Mouse (Mus musculus) forebrain, embryonic 15.5 days (tissue): ENCODE measurements around the gene Hdac11. TPM values are rescaled to one million over a fixed set of nuclear protein-coding genes. Genes with fewer than 3 reads are reported as not detected.

Experiments used
- ATAC-seq: fragments of 200-750 bp; cut with Nextera tagmentation; replicated peaks from 2 replicates; pipeline ENCODE4 v1.8.0; 2017; ENCODE audit warnings: mild to moderate bottlenecking, moderate TSS enrichment, moderate library complexity
- H3K27ac ChIP-seq: fragments of 300-500 bp; sonication (generic); replicated peaks from 2 replicates; pipeline ENCODE4 v1.5.1; 2015; ENCODE audit warnings: mild to moderate bottlenecking, inconsistent platforms
- H3K27me3 ChIP-seq: fragments of 300-500 bp; sonication (generic); 2 replicates; pipeline ENCODE4 v1.6.1; 2015; ENCODE audit warnings: inconsistent platforms
- H3K36me3 ChIP-seq: fragments of 300-500 bp; sonication (generic); 2 replicates; pipeline ENCODE4 v1.6.1; 2015; ENCODE audit warnings: mild to moderate bottlenecking, inconsistent platforms
- H3K4me1 ChIP-seq: fragments of 300-500 bp; sonication (generic); 2 replicates; pipeline ENCODE4 v1.6.1; 2015; ENCODE audit warnings: inconsistent platforms
- H3K4me2 ChIP-seq: fragments of 300-500 bp; sonication (generic); replicated peaks from 2 replicates; pipeline ENCODE4 v1.6.1; 2015; ENCODE audit warnings: mild to moderate bottlenecking, inconsistent platforms
- H3K4me3 ChIP-seq: fragments of 300-500 bp; sonication (generic); 2 replicates; pipeline ENCODE4 v1.5.1; 2015; ENCODE audit warnings: mild to moderate bottlenecking, inconsistent platforms
- H3K9ac ChIP-seq: fragments of 300-500 bp; sonication (generic); replicated peaks from 2 replicates; pipeline ENCODE4 v1.6.1; 2015; ENCODE audit warnings: mild to moderate bottlenecking, inconsistent platforms
- H3K9me3 ChIP-seq: fragments of 300-500 bp; sonication (generic); 2 replicates; pipeline ENCODE4 v1.6.1; 2016; ENCODE audit warnings: inconsistent platforms
- WGBS: fragments of 180-500 bp; shearing (Covaris S2); methylation state at CpG from one replicate; pipeline ENCODE4 v1.1.7; 2015; ENCODE audit warnings: mixed read lengths; 5-methylcytosine and 5-hydroxymethylcytosine counted together
- polyA plus RNA-seq: library from polyadenylated mRNA; unstranded; fragments of >200 nt; fragmentation: Nextera tagmentation; extraction: Ambion mirVana; gene quantifications from 2 replicates; pipeline ENCODE4 v1.2.1, GENCODE M21; 2015

Hdac11 gene
- polyA plus RNA-seq, 1 experiment from 2014 or later, result 24.1 TPM

GRCm38 (mm10) chr6:91180767-91181171 lies 24.3 kb downstream of the Hdac11 start:
- H3K4me1 ChIP-seq, result peaks cover 10% of the 10 kb centered on the region; the same call in 1 of the 2 replicates
- no peaks in the 10 kb centered on the region for H3K36me3 ChIP-seq
- no peak overlapping the region for H3K9ac ChIP-seq
- peak; percentile 57 for ATAC-seq
- no peak overlapping the region for H3K4me3 ChIP-seq
- H3K27me3 ChIP-seq, result no peaks in the 10 kb centered on the region
- 0 out of 2 replicates have a peak overlapping the region, but pooled peaks have one; percentile 28 for H3K27ac ChIP-seq
- WGBS, result 47% methylated on average over 9 of the region's 9 CpGs
- H3K9me3 ChIP-seq, result no peaks in the 10 kb centered on the region
- no peak overlapping the region for H3K4me2 ChIP-seq

- Histone ChIP-seq H3K9ac (no peak overlapping the region), H3K27me3 (no peaks in the 10 kb centered on the region), H3K4me3 (no peak overlapping the region), H3K36me3 (no peaks in the 10 kb centered on the region), H3K4me1 (peaks cover 10% of the 10 kb centered on the region; the same call in 1 of the 2 replicates), H3K9me3 (no peaks in the 10 kb centered on the region), H3K27ac (0 out of 2 replicates have a peak overlapping the region, but pooled peaks have one; percentile 19), H3K4me2 (no peak overlapping the region)
- WGBS, result 83% methylated on average over 2 of the region's 2 CpGs
- no peak for ATAC-seq
Measured at GRCm38 (mm10) chr6:91181320-91181719, 24.9 kb downstream of the Hdac11 start.

GRCm38 (mm10) chr6:91182075-91182490 lies 25.6 kb downstream of the Hdac11 start:
- Histone ChIP-seq H3K4me2 (no peak overlapping the region), H3K4me3 (no peak overlapping the region), H3K9ac (no peak overlapping the region), H3K27me3 (no peaks in the 10 kb centered on the region), H3K36me3 (no peaks in the 10 kb centered on the region), H3K9me3 (no peaks in the 10 kb centered on the region), H3K27ac (no peak overlapping the region), H3K4me1 (peaks cover 10% of the 10 kb centered on the region; the same call in 1 of the 2 replicates)
- no peak for ATAC-seq
- 89% methylated on average over 4 of the region's 4 CpGs for WGBS

DNA sequence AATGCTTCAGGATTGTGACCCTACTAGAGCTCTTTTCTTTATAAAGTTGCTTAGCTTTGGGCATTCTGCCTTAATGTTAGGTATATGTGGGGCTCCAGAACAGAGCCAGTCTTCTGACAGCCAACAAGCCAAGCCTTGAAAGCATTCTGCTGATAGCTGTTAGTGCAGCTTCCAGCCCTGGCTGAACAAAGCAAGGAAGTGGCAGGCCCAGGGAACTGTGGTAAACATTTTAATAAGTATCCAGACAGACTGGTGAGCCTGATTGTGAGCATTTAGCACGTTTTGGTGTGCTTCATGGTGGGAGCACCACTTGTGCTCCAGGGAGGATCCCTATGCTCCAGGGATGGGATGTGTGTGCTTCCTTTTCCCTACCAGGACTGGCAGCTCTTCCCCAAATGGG lies 26.6 kb downstream of the Hdac11 start:
- no peak for ATAC-seq
- H3K27ac ChIP-seq, result no peak overlapping the region
- no peaks in the 10 kb centered on the region for H3K9me3 ChIP-seq
- no peak overlapping the region for H3K9ac ChIP-seq
- H3K4me3 ChIP-seq, result no peak overlapping the region
- 39% methylated on average over 1 of the region's 1 CpGs for WGBS
- H3K36me3 ChIP-seq, result no peaks in the 10 kb centered on the region
- peaks cover 10% of the 10 kb centered on the region; the same call in 1 of the 2 replicates for H3K4me1 ChIP-seq
- no peak overlapping the region for H3K4me2 ChIP-seq
- H3K27me3 ChIP-seq, result no peaks in the 10 kb centered on the region

- no peak for ATAC-seq
- H3K27ac ChIP-seq, result no peak overlapping the region
- H3K4me1 ChIP-seq, result peaks cover 10% of the 10 kb centered on the region; the same call in 1 of the 2 replicates
- H3K9ac ChIP-seq, result no peak overlapping the region
- no peak overlapping the region for H3K4me2 ChIP-seq
- no peak overlapping the region for H3K4me3 ChIP-seq
- H3K9me3 ChIP-seq, result no peaks in the 10 kb centered on the region
- no peaks in the 10 kb centered on the region for H3K36me3 ChIP-seq
- WGBS, result 84% methylated on average over 2 of the region's 2 CpGs
- H3K27me3 ChIP-seq, result no peaks in the 10 kb centered on the region
Measured at GRCm38 (mm10) chr6:91183980-91184379, 27.5 kb downstream of the Hdac11 start.

- WGBS, result 78% methylated on average over 3 of the region's 3 CpGs
Measured at GRCm38 (mm10) chr6:91184776-91185175, 28.3 kb downstream of the Hdac11 start.

GRCm38 (mm10) chr6:91185502-91185901 lies 29.0 kb downstream of the Hdac11 start:
- Histone ChIP-seq H3K4me3 (no peak overlapping the region), H3K36me3 (no peaks in the 10 kb centered on the region), H3K4me2 (no peak overlapping the region), H3K27me3 (no peaks in the 10 kb centered on the region), H3K9ac (no peak overlapping the region), H3K9me3 (no peaks in the 10 kb centered on the region), H3K27ac (no peak overlapping the region), H3K4me1 (peaks cover 9% of the 10 kb centered on the region; the same call in 1 of the 2 replicates)
- 87% methylated on average over 5 of the region's 5 CpGs for WGBS
- ATAC-seq, result no peak

More at GRCm38 (mm10) chr6:91184776-91185175, 28.3 kb downstream of the Hdac11 start:
- H3K4me3 ChIP-seq, result no peak overlapping the region
- H3K4me2 ChIP-seq, result no peak overlapping the region
- H3K9me3 ChIP-seq, result no peaks in the 10 kb centered on the region
- H3K27ac ChIP-seq, result no peak overlapping the region
- no peak for ATAC-seq
- H3K4me1 ChIP-seq, result peaks cover 10% of the 10 kb centered on the region; the same call in 1 of the 2 replicates
- H3K36me3 ChIP-seq, result no peaks in the 10 kb centered on the region
- no peaks in the 10 kb centered on the region for H3K27me3 ChIP-seq
- H3K9ac ChIP-seq, result no peak overlapping the region

DNA sequence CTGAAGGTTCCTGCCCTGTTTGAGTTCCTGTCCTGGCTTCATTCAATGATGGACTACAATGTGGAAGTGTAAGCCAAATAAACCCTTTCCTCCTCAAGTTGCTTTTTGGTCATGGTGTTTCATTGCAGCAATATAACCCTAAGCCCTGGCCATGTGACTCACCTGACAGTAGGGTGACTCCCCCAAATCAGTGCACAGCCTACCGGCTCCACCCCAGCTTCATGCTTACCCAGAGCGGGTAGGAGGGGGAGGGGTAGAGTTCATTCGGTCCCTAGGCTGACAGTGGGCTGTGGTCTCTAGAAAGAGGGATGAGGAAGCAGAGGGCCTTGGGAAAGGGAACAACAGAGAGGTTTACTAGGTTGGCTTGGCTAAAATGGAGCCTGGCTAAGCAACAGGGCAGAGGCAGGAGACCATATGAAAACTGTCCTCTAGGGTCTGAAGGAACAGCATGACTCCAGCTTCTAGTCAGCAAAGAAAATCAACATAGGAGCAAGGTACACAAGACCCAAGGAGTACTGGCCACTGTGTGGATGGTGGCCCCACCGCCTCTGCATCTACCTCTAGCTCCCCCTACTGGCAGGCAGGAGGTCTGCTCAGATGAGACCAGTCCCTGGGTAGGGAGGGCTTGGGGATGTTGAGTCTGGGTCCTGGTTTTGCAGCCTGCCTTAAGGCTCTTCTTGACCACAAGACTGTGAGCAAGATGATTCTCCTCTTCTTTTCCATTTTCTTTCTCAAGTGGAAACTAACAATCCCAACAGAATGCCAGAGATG lies 29.9 kb downstream of the Hdac11 start:
- no peaks in the 10 kb centered on the region for H3K27me3 ChIP-seq
- H3K4me3 ChIP-seq, result no peak overlapping the region
- ATAC-seq, result no peak
- H3K27ac ChIP-seq, result no peak overlapping the region
- H3K4me1 ChIP-seq, result 0 out of 2 replicates have a peak, but pooled peaks cover 1% of the 10 kb centered on the region
- no peaks in the 10 kb centered on the region for H3K36me3 ChIP-seq
- H3K9me3 ChIP-seq, result no peaks in the 10 kb centered on the region
- 53% methylated on average over 4 of the region's 4 CpGs for WGBS
- no peak overlapping the region for H3K4me2 ChIP-seq
- H3K9ac ChIP-seq, result no peak overlapping the region

GRCm38 (mm10) chr6:91186934-91187333 lies 30.5 kb downstream of the Hdac11 start:
- H3K4me1 ChIP-seq, result no peaks in the 10 kb centered on the region
- H3K27ac ChIP-seq, result no peak overlapping the region
- H3K4me2 ChIP-seq, result no peak overlapping the region
- no peaks in the 10 kb centered on the region for H3K9me3 ChIP-seq
- 74% methylated on average over 6 of the region's 6 CpGs for WGBS
- no peak for ATAC-seq
- no peaks in the 10 kb centered on the region for H3K36me3 ChIP-seq
- no peak overlapping the region for H3K4me3 ChIP-seq
- H3K9ac ChIP-seq, result no peak overlapping the region
- H3K27me3 ChIP-seq, result no peaks in the 10 kb centered on the region

DNA sequence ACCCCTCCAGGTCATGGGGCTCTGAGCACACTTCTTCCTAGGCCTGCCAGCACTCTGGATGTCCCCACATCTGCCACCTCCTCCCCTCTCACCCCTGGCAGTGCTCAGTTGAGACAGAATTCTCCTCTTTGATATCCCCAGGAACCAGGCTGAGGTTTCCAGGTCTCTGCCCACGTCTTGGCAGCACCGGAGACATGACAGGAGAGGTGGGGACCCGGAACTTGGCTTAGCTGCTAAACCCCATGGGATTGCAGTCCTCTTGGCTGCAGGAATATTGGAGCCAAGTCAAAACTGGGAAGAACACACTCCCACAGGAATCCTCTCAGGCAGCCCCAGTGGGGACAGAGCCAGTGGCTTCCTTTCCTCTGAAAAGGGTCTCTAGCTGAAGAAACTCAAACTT lies 31.4 kb downstream of the Hdac11 start:
- Histone ChIP-seq H3K9ac (no peak overlapping the region), H3K4me2 (no peak overlapping the region), H3K4me3 (no peak overlapping the region), H3K4me1 (no peaks in the 10 kb centered on the region), H3K27me3 (no peaks in the 10 kb centered on the region), H3K9me3 (no peaks in the 10 kb centered on the region), H3K27ac (no peak overlapping the region), H3K36me3 (no peaks in the 10 kb centered on the region)
- no peak for ATAC-seq
- WGBS, result 68% methylated on average over 3 of the region's 3 CpGs

- WGBS, result 84% methylated on average over 6 of the region's 6 CpGs
Measured at GRCm38 (mm10) chr6:91189971-91190370, 33.5 kb downstream of the Hdac11 start.

DNA sequence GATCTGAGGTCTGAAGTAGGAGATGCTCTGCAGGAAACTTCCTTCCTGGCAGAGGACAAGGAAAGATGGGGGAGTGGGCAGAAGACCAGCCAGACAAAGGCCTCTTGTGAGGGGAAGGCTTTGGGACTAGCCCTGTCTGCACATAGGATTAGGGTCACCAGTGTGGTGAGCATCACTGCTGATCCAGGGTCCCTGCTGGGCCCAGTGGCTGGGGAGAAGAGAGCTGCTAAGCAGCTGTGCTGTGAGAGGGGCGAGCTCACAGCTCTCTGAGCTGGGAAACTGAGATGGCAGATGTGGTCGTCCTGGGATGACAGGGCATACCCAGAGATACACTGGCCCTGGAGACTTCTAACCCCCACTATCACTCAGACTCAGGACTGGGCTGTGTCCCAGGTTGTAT lies 35.0 kb downstream of the Hdac11 start:
- no peak for ATAC-seq
- WGBS, result 55% methylated on average over 2 of the region's 2 CpGs
- no peaks in the 10 kb centered on the region for H3K27me3 ChIP-seq
- no peak overlapping the region for H3K4me3 ChIP-seq
- H3K27ac ChIP-seq, result no peak overlapping the region
- H3K36me3 ChIP-seq, result no peaks in the 10 kb centered on the region
- no peaks in the 10 kb centered on the region for H3K9me3 ChIP-seq
- H3K4me1 ChIP-seq, result no peaks in the 10 kb centered on the region
- H3K4me2 ChIP-seq, result no peak overlapping the region
- H3K9ac ChIP-seq, result no peak overlapping the region

More at GRCm38 (mm10) chr6:91189971-91190370, 33.5 kb downstream of the Hdac11 start:
- Histone ChIP-seq H3K4me1 (no peaks in the 10 kb centered on the region), H3K36me3 (no peaks in the 10 kb centered on the region), H3K27ac (no peak overlapping the region), H3K4me2 (no peak overlapping the region), H3K9me3 (no peaks in the 10 kb centered on the region), H3K9ac (no peak overlapping the region), H3K27me3 (no peaks in the 10 kb centered on the region), H3K4me3 (no peak overlapping the region)
- ATAC-seq, result no peak
